Mouse (Mus musculus) hindbrain, embryonic 10.5 days (tissue): Measurements from ENCODE around the gene Ahcyl2. TPM values are rescaled to one million over a fixed set of nuclear protein-coding genes. Genes with fewer than 3 reads are reported as not detected.
A peak's percentile ranks its signal among the peaks of the same experiment; 100 is the strongest.

Source experiments
- DNase-seq: peaks from one replicate; pipeline ENCODE4 v3.0.0-alpha.2; 2017; ENCODE audit warnings: low spot score
- H3K27ac ChIP-seq: fragments of 300-500 bp; sonication (generic); 2 replicates; pipeline ENCODE4 v1.5.1; 2016; ENCODE audit warnings: mild to moderate bottlenecking, moderate library complexity
- H3K27me3 ChIP-seq: fragments of 300-500 bp; sonication (generic); 2 replicates; pipeline ENCODE4 v1.6.1; 2016; ENCODE audit warnings: mild to moderate bottlenecking; ENCODE audit not compliant: poor library complexity, insufficient read depth, severe bottlenecking
- H3K36me3 ChIP-seq: fragments of 300-500 bp; sonication (generic); 2 replicates; pipeline ENCODE4 v1.6.1; 2016; ENCODE audit warnings: mild to moderate bottlenecking, moderate library complexity
- H3K4me1 ChIP-seq: fragments of 300-500 bp; sonication (generic); replicated peaks from 2 replicates; pipeline ENCODE4 v1.6.1; 2016; ENCODE audit warnings: mild to moderate bottlenecking
- H3K4me3 ChIP-seq: fragments of 300-500 bp; sonication (generic); 2 replicates; pipeline ENCODE4 v1.5.1; 2016; ENCODE audit warnings: mild to moderate bottlenecking, moderate library complexity
- H3K9me3 ChIP-seq: fragments of 300-500 bp; sonication (generic); 2 replicates; pipeline ENCODE4 v1.6.1; 2016; ENCODE audit warnings: mild to moderate bottlenecking, moderate library complexity
- WGBS: fragments of 180-500 bp; shearing (Covaris S2); methylation state at CpG from one replicate; pipeline ENCODE4 v1.1.7; 2016; 5-methylcytosine and 5-hydroxymethylcytosine counted together
- polyA plus RNA-seq: library from polyadenylated mRNA; unstranded; fragments of >200 nt; fragmentation: Nextera tagmentation; extraction: Ambion mirVana; gene quantifications from 2 replicates; pipeline ENCODE4 v1.2.1, GENCODE M21; 2016

Gene Ahcyl2
- 11.5 and 13.0 TPM in 2 replicates for polyA plus RNA-seq

- H3K27me3 ChIP-seq = no peaks in the 10 kb centered on the region
- H3K4me3 ChIP-seq = peak within 1 kb of the TSS; percentile 90
- no peaks in the 10 kb centered on the region for H3K9me3 ChIP-seq
- peaks cover 21% of the 10 kb centered on the region; the same call in 1 of the 2 replicates for H3K4me1 ChIP-seq
- no peaks in the 10 kb centered on the region for H3K36me3 ChIP-seq
- peak; percentile 94 for DNase-seq
- peak within 1 kb of the TSS; percentile 91 for H3K27ac ChIP-seq
- WGBS = under 1% methylated on average over 61 of the region's 61 CpGs
Measured at GRCm38 (mm10) chr6:29767813-29768660, at the start of gene Ahcyl2. Gene Ahcyl2 (plus strand): TSS chr6:29768011.

DNA sequence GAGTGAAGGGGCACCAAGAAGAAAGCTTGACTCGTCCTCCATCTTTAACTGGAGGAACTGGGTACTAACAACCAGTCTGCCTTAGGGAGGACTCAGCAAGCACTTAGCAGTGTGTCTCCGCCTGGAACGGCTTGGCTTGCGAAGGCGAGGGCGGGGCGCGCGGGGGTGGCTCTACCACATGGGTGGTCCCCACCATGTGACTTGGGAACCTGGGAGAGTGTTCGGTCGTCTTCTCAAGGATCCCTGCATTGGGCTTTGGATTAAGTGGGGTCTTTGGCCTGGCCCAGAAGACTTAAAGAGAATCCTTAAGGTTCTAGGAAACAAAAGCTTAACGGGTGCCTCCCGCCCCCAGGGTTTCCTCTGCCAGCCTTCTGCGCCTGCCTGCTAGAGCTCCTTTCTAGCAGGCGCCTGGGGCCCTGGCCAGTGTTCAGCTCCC is 48.9 kb upstream of the Ahcyl2 start:
- Histone ChIP-seq H3K9me3 (no peaks in the 10 kb centered on the region), H3K27ac (peak overlapping the region; percentile 80), H3K27me3 (peaks cover 32% of the 10 kb centered on the region), H3K4me3 (peak overlapping the region; percentile 46), H3K36me3 (no peaks in the 10 kb centered on the region), H3K4me1 (peaks cover 28% of the 10 kb centered on the region)
- DNase-seq = peak; percentile 76
- WGBS = 4% methylated on average over 15 of the region's 15 CpGs

- DNase-seq = no peak
- H3K4me3 ChIP-seq = no peak overlapping the region
- H3K4me1 ChIP-seq = peaks cover 28% of the 10 kb centered on the region
- no peaks in the 10 kb centered on the region for H3K9me3 ChIP-seq
- H3K36me3 ChIP-seq = no peaks in the 10 kb centered on the region
- H3K27ac ChIP-seq = no peak overlapping the region
- peaks cover 30% of the 10 kb centered on the region for H3K27me3 ChIP-seq
- WGBS = 77% methylated on average over 2 of the region's 2 CpGs
Measured at GRCm38 (mm10) chr6:29721890-29722289, 45.9 kb upstream of the Ahcyl2 start.

GRCm38 (mm10) chr6:29726576-29727200 is 41.1 kb upstream of the Ahcyl2 start:
- WGBS = 80% methylated on average over 1 of the region's 1 CpGs
- H3K4me1 ChIP-seq = no peaks in the 10 kb centered on the region
- H3K4me3 ChIP-seq = no peak overlapping the region
- H3K27me3 ChIP-seq = no peaks in the 10 kb centered on the region
- H3K9me3 ChIP-seq = no peaks in the 10 kb centered on the region
- no peaks in the 10 kb centered on the region for H3K36me3 ChIP-seq
- no peak for DNase-seq
- H3K27ac ChIP-seq = no peak overlapping the region

DNA sequence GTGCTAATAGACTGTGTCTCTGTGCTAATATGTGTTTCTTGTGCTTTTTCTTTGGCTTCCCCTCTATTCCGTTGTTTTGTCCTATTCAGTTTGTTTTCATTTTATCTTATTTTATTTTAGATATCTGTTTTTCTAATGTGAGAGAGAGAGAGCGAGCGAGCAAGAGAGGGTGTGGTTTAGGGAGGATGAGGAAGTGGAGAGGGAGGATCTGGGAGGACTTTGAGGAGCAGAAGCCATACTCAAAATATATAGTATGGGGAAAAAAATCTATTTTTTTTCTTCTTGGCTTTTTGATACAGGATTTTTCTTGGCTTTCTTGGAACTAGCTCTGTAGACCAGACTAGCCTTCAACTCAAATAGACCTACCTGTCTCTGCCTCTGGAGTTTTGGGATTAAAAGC is 39.8 kb upstream of the Ahcyl2 start:
- Histone ChIP-seq H3K27ac (no peak overlapping the region), H3K4me3 (no peak overlapping the region), H3K4me1 (no peaks in the 10 kb centered on the region), H3K27me3 (no peaks in the 10 kb centered on the region), H3K9me3 (no peaks in the 10 kb centered on the region), H3K36me3 (no peaks in the 10 kb centered on the region)
- 81% methylated on average over 3 of the region's 3 CpGs for WGBS
- DNase-seq = no peak

- H3K4me3 ChIP-seq = no peak overlapping the region
- H3K9me3 ChIP-seq = no peaks in the 10 kb centered on the region
- H3K36me3 ChIP-seq = no peaks in the 10 kb centered on the region
- H3K4me1 ChIP-seq = peaks cover 2% of the 10 kb centered on the region; the same call in 1 of the 2 replicates
- DNase-seq = no peak
- H3K27me3 ChIP-seq = no peaks in the 10 kb centered on the region
- no peak overlapping the region for H3K27ac ChIP-seq
- WGBS = 76% methylated on average over 1 of the region's 1 CpGs
Measured at GRCm38 (mm10) chr6:29729491-29729890, 38.3 kb upstream of the Ahcyl2 start.

DNA sequence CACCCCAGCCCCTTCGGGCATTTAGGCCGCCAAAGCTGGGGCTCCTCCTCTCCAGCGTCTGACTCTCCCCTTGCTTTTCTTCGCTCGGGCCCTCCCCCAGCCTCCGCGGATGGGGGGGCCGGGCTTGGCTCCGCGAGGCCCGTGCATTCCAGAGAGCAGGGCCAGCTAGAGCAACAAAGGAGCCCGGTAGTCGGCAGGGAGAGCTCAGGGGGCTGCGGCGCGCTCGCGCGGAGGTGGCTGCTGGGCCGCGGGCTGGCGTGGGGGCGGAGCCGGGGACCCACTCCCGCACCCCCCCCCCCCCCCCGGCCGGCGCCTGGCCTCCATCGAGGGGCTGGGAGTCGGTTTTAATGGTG is 32.5 kb upstream of the Ahcyl2 start, which contains the start of gene Smo:
Gene Smo, plus strand, starts transcription at position 168 of the 353 bp plus-strand sequence.
- peak within 1 kb of the TSS; percentile 100 for H3K27ac ChIP-seq
- peak within 1 kb of the TSS; percentile 94 for H3K4me3 ChIP-seq
- H3K9me3 ChIP-seq = no peaks in the 10 kb centered on the region
- no peaks in the 10 kb centered on the region for H3K27me3 ChIP-seq
- DNase-seq = peak; percentile 93
- H3K36me3 ChIP-seq = peaks cover 25% of the 10 kb centered on the region
- WGBS = 1% methylated on average over 25 of the region's 30 CpGs
- H3K4me1 ChIP-seq = peaks cover 36% of the 10 kb centered on the region

DNA sequence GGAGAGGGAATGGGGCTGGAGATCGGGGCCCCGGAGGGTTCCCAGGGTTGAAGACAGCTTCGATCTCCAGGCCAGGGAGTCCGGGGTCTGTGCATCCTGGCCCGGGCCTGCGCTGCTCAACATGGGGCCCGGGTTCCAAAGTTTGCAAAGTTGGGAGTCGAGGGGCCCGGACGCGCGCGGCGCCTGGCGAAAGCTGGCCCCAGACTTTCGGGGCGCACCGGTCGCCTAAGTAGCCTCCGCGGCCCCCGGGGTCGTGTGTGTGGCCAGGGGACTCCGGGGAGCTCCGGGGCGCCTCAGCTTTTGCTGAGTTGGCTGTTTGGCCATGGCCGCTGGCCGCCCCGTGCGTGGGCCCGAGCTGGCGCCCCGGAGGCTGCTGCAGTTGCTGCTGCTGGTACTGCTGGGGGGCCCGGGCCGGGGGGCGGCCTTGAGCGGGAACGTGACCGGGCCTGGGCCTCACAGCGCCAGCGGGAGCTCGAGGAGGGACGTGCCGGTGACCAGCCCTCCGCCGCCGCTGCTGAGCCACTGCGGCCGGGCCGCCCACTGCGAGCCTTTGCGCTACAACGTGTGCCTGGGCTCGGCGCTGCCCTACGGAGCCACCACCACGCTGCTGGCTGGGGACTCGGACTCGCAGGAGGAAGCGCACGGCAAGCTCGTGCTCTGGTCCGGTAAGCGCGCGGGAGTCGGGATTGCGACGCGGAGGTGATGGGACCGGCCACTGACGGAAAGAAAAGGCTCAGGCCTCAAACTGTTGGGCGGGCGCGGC is 31.9 kb upstream of the Ahcyl2 start:
- H3K4me3 ChIP-seq = peak overlapping the region; percentile 94
- H3K9me3 ChIP-seq = no peaks in the 10 kb centered on the region
- peak overlapping the region; percentile 100 for H3K27ac ChIP-seq
- DNase-seq = peak; percentile 81
- H3K4me1 ChIP-seq = peaks cover 36% of the 10 kb centered on the region
- H3K36me3 ChIP-seq = peaks cover 29% of the 10 kb centered on the region
- under 1% methylated on average over 75 of the region's 75 CpGs for WGBS
- H3K27me3 ChIP-seq = no peaks in the 10 kb centered on the region

DNA sequence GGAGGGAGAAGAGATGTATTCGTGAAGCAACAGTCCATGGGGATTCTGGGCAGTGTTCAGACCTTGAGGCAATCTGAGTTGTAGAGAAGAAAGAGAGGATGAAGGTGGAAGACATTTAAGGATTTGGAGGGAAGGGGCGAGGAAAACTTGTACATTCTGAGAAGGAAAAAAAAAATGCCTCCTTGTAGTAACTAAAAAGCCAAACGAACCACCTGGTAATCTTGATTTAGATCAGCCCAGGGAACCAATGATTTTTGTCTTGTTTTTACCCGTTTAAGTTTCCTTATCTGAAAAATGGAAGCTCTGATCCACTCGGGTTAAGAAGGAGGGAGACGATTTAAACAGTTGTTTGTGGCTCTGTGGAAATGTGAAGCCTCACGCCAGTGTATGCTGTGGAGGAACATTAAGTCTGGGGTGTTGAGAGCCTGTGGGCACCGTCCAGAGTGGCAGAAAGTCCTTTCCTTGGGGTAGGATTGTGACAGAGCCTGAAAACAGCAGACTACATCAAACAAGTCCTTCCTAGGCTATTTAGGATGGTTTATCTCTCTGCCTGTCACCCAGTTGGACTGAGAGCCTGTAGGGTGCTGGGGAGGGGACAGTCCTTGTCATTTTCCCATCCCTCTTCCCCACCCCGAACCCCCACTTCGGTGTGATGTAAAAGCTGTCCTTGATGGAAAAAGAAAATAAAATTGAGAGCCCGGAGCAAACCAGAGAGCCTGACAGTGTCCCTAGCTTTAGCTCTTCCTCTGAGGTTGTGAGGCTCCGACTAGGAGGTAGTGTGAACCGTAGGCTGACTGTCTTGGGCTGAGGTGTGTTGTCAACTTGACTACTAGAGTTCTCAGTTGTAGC is 31.0 kb upstream of the Ahcyl2 start:
- no peaks in the 10 kb centered on the region for H3K9me3 ChIP-seq
- peaks cover 36% of the 10 kb centered on the region for H3K4me1 ChIP-seq
- peaks cover 33% of the 10 kb centered on the region for H3K36me3 ChIP-seq
- H3K27me3 ChIP-seq = no peaks in the 10 kb centered on the region
- peak overlapping the region; percentile 100 for H3K27ac ChIP-seq
- no peak for DNase-seq
- 25% methylated on average over 13 of the region's 13 CpGs for WGBS
- H3K4me3 ChIP-seq = peak overlapping the region; percentile 94

DNA sequence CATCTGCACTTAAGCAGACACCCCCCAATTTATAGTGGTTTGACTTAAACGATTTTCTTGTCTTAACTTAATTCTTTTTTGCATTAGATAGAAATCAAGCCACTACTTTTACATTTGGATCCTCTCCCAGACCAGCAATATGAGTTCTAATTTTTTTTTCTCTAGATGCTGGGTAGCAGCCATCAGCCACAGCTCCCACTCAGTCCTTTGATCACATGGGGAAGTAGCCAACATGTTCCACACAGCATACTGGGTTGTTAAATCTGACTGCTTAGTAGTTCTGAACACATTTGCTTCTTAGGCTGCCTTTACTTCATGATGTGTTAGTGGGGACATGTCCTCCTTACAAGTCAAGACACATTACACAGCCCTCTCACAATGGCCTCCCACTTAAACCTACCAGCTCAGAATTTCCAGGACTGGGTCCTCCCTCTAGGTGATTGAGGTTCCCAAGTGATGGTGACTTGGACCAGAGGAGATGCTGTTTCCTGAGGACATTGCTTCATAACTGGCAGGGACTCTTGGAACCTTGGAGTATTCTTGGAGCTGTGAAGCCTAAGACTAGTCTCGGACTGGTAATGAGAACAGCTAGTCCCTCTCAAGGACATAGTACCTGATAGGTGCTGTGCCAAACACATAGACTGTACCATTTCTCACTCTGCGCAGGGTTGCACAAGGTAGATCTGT is 16.2 kb upstream of the Ahcyl2 start:
- no peaks in the 10 kb centered on the region for H3K4me1 ChIP-seq
- 92% methylated on average over 3 of the region's 3 CpGs for WGBS
- no peaks in the 10 kb centered on the region for H3K27me3 ChIP-seq
- DNase-seq = no peak
- no peak overlapping the region for H3K4me3 ChIP-seq
- H3K27ac ChIP-seq = no peak overlapping the region
- peaks cover 52% of the 10 kb centered on the region for H3K36me3 ChIP-seq
- peaks cover 16% of the 10 kb centered on the region for H3K9me3 ChIP-seq

GRCm38 (mm10) chr6:29753336-29753735 is 14.5 kb upstream of the Ahcyl2 start:
- no peaks in the 10 kb centered on the region for H3K4me1 ChIP-seq
- no peak for DNase-seq
- H3K27me3 ChIP-seq = no peaks in the 10 kb centered on the region
- 88% methylated on average over 11 of the region's 11 CpGs for WGBS
- H3K27ac ChIP-seq = no peak overlapping the region
- H3K9me3 ChIP-seq = peaks cover 7% of the 10 kb centered on the region
- H3K4me3 ChIP-seq = no peak overlapping the region
- H3K36me3 ChIP-seq = peaks cover 70% of the 10 kb centered on the region
